Mouse (Mus musculus) large intestine, adult 2 months (tissue): ENCODE results near the gene Dab2ip. TPM values are rescaled to one million over a fixed set of nuclear protein-coding genes. Genes with fewer than 3 reads are reported as not detected.

ENCODE experiments used
- DNase-seq: peaks from one replicate; pipeline ENCODE4 v3.0.0-alpha.2; 2012; ENCODE audit warnings: low read depth, low spot score
- WGBS: fragments of 180-500 bp; shearing (Covaris S2); methylation state at CpG from one replicate; pipeline ENCODE4 v1.1.7; 2018; 5-methylcytosine and 5-hydroxymethylcytosine counted together
- polyA plus RNA-seq: library from polyadenylated mRNA; depleted of rRNA; stranded (reverse); fragments of >200 nt; gene quantifications from 2 replicates; pipeline ENCODE4 v1.2.3, GENCODE M21; 2012

Gene Dab2ip
- polyA plus RNA-seq, 1 experiment = 60.5 TPM

DNA sequence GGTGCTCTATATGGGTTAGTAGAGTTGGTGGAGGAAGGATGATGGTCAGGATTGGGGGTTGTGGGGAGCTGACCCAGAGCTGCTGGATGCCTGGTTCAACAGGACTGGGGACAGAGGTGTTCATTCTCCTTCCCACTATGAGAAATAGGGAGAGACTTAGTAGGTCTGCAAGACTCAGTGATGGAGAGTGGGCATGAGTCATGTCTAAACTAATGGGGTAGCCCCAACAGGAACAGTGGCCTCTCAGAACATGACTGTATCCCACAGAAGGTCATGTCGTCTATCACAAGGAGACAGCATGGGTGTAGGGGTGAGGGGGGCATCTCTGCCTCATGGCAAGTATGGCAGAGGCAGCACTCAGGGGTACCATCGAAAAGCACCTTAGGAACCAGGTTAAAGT, 81.7 kb downstream of the Dab2ip start:
- no peak for DNase-seq
- WGBS = 84% methylated on average over 2 of the region's 2 CpGs

DNA sequence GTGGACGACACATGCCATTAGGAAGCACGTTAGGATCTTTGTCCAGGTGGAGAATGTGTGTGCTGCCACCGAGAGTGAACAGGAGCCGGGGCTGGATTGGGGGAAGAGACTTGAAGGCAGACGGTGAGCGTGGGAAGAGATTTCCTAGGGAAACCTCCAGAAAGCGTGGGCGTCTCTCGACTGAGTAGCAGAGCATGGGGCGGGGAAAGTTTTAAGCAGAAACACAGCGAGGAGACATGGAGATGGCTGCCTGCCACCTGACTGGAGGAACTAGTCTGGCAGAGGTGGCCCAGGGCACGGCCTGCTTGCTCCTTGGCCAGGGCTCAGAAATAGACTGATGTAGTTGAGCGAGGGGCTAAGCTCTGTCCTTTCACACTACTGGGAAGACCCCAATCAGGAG, 82.5 kb downstream of the Dab2ip start:
- no peak for DNase-seq
- 37% methylated on average over 13 of the region's 13 CpGs for WGBS

DNA sequence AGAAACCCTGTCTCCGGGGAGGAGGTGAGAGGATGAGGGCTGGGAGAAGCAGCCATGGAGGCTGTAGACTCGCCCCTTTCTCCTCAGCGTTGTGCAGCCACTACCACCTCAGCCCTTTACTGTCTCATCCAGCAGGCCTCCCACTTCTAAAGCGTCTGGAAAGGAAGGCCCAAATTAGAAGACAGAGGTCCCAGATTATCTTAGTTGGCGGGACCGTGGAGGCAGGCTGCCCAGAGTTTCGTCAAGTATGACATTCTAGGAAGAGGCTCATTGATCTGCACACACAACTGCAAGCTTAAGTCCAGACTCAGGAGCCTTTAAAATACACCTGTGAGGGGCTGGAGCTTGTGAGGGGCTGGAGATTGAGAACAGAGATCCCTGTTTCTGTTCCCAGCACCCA, 84.2 kb downstream of the Dab2ip start:
- DNase-seq = no peak
- WGBS = 82% methylated on average over 7 of the region's 7 CpGs

DNA sequence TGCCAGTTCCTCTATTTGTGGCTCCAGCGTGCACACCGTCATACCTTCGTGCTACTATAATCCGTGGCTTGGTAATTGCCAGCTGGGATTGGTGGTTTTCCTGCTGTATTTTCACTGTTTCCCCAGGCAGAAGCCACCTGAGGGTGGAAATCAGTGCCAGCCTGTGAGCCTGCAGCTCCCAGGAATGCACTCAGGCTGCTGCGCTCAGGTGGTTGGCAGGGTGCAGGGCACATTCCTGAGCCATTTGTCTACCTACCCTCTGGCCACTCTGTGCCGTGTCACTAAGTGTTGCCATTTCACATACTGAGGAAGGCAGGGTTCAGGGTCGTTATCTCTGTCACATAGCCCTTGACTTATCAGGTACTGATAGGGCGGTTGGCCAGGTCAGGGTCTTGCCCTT, 88.5 kb downstream of the Dab2ip start:
- 89% methylated on average over 8 of the region's 8 CpGs for WGBS
- no peak for DNase-seq

DNA sequence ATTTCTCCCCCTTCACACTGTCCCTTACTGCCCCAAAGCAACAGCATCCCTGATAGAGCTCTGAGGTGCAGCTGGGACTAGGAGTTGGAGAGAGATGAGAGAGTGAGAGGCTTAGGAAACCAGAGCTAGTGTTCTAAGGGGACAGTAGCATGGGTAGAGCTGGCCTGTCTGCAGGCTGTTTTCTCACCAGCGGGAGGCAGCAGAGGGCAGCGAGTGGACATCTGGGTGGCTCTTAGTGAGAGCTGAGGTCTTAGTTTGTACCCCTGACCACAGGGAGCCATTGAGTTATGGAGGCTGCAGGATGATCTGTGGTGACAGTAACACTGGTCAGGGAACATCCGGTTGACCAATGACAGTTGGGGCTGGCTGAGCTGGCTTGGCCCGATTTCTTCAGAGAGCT, 91.6 kb downstream of the Dab2ip start:
- 42% methylated on average over 4 of the region's 4 CpGs for WGBS
- no peak for DNase-seq

DNA sequence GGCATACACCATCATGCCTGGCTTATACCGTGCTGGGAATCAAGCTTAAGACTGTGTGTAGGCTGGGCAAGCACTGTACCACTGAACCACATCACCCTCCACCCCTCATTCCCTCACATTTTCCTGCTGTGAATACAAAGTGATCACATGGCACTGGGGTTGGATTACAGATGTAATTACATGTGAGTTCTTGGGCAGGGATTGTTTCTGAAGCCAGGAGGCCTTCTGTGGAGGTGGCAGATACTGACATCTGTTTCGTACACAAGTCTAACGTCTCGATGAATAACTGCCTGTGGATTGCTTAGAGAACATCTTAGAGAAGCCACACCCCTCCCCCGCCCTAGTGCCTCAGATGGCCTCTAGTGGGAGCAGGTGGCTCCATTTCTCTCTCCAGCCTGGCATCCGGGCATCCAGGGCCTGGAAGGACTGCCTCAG, 93.2 kb downstream of the Dab2ip start:
- no peak for DNase-seq
- 24% methylated on average over 6 of the region's 6 CpGs for WGBS

DNA sequence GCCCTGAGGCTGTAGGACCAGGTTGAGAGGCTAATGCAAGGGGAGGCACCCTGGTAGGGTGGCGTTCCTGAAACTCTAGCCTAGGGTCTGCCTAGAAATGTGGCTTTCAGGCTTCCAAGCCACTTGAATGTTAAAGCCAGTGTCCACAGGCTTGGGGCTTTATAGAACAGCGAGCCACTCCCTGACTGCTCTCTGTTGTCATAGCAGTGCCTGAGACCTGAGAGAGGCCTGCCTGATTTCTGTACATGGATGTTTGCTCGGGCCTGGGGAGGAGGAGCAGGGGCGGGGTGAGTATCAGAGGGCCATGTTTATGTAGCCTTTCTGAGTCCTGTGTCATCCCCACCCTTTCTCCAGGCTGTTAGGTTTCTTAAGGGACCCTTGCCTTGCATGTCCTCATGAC, 94.9 kb downstream of the Dab2ip start:
- WGBS = 44% methylated on average over 4 of the region's 4 CpGs
- DNase-seq = no peak

DNA sequence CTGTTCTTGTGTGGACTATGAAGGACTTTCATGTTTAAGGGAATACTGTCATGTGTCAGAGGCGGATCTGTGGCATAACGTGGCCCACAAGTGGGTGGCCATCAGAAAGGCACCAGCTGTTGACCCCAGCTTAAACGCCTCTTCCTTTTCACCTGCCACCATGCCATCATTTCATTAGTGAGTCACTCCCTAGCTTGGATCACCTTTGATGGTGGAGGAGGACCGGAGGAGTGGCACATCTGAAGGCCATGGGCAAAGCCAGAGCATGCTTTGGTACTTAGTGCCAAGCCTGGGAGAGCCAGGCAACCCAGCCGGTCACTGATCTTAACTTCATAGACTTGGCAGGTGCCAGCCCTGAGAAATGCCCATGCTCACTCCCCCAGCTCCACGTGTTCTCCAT, 96.7 kb downstream of the Dab2ip start:
- 68% methylated on average over 6 of the region's 6 CpGs for WGBS

DNA sequence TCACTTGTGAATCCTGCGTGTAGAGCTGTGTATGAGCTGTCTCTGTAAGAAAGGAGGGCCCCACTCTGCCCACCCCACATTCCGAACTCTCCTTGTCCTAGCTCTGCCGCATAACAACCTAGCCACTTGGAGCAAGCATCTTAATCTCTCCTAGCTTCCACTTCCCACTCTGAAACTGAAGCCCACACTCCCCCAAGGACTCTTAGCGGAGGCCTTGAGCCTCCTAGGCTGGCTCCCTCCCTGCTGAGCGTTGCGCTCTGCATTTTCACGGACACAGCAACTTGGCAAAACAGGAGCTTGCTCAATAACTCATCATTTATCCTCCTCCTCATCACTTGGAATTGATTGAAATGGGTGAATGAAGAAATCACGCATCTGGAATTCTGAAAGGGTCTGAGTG, 97.9 kb downstream of the Dab2ip start:
- 85% methylated on average over 8 of the region's 8 CpGs for WGBS
- DNase-seq = no peak

More for the DNA sequence above, 96.7 kb downstream of the Dab2ip start:
- DNase-seq = no peak

DNA sequence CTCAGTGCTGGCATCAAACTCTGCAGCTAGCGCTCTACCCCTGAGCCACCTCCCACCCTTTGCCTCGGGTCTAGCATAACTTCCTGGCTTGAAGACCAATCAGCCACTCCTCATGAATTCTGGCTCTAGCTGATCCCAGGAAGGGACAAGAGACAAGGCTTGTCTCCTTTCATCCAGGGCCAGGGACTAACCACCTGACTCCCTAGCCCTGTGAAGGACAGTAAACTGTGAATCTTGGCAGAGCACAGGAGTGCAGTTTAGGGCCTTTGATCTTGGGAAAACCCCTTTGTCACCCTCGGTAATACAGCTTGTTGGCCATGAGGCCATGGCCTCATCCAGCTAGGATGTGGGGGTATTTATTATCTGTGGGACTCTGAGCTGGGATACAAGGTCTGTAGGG, 100.2 kb downstream of the Dab2ip start:
- DNase-seq = no peak
- WGBS = 15% methylated on average over 3 of the region's 3 CpGs

DNA sequence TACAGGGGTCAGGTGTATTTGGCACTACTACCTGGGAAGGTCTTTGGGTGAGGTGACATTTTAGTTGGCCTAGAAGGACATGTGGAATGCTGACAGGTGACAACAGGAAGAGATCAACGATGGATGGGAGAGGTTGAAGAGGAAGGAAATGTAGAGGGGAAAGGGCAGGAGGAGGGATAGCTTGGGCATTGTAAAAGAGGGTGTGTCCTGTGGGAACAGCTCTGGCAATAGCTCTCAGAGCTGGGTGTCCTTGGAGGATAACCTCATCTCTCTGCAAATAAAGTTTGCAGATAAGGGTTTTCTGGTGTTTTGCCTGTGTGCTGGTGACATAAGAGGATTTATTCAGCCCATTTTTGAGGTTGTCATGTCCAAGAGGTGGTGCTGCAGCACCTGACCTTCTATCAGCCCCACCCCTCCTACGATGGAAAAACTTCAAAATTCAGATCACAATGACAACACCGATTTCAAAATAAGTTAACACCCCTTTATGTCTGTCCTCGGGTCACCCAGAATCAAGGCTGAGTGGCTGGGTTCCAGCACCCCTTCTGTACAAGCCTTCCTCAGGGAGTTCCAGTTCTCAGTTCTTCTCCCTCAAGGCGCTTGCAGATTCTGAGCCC, 101.6 kb downstream of the Dab2ip start:
- 24% methylated on average over 5 of the region's 5 CpGs for WGBS
- DNase-seq = no peak

DNA sequence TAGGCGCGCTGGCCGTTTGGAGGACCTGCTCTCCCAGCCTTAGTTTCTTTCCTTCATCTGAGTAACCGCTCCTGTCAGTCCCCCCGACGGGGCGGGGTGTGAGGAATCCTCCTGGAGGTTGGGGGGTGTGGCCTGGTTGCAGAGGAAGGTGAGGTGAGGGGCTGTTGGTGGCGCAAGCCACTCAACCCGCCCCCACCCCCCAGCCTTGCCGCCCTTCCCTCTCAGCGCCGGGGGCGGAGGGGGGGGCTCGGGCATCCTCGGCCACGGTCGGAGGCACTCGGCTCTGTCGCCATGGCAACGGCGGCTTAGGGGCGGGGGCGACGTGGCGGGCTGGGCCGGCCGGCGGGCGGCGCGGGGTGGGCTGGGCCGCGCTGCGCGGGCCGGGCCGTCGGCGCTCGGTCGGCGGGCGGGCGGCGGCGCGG, 102.9 kb downstream of the Dab2ip start:
- DNase-seq = no peak
- WGBS = under 1% methylated on average over 44 of the region's 47 CpGs

DNA sequence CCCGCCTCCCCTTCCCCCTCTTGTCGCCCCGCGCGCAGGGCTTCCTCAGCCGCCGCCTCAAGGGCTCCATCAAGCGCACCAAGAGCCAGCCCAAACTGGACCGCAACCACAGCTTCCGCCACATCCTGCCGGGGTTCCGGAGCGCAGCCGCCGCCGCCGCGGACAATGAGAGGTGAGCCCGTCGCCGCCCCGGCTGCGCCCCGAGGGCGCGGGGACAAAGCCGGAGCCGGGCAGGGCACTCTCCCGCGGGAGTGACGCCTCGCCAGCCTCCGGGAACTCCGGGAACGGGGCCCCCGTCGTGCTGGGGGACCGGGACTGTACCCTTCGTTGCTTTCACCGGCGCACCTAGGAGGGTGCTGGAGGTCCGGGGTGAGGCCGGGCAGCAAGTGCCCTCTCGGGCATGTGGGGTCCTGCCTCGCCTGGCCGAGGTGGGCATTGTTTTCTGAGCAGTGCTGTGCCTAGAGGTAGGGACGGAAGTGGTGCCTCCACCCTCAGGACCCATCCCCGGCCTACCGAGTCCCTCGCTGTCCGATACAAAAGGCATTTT, 103.5 kb downstream of the Dab2ip start:
- WGBS = under 1% methylated on average over 51 of the region's 51 CpGs
- DNase-seq = no peak

DNA sequence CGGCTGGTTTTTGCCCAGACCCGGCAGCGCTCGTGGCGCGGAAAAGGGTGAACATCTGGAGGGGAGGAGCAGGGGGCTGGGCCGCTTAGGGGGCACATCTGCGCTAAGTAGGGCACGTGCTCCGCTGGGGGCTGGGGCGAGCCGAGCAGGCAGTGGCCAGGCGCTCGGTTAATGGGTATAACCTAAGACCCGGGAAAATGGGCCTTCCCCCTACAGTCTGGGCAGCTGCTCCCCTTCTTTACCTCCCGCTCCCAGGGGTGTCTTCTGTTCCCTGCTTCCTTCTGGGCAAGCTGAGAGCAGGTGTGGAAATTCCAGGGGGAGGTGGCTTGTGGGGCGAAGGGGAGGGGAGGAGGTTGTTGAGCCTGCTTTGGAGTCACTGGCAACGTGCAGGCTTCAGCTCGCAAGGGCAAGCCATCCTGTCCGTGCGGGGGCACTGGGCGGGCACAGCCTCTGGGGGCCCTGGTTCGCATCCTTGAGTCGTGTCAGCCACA, 104.0 kb downstream of the Dab2ip start:
- 4% methylated on average over 24 of the region's 24 CpGs for WGBS
- no peak for DNase-seq

DNA sequence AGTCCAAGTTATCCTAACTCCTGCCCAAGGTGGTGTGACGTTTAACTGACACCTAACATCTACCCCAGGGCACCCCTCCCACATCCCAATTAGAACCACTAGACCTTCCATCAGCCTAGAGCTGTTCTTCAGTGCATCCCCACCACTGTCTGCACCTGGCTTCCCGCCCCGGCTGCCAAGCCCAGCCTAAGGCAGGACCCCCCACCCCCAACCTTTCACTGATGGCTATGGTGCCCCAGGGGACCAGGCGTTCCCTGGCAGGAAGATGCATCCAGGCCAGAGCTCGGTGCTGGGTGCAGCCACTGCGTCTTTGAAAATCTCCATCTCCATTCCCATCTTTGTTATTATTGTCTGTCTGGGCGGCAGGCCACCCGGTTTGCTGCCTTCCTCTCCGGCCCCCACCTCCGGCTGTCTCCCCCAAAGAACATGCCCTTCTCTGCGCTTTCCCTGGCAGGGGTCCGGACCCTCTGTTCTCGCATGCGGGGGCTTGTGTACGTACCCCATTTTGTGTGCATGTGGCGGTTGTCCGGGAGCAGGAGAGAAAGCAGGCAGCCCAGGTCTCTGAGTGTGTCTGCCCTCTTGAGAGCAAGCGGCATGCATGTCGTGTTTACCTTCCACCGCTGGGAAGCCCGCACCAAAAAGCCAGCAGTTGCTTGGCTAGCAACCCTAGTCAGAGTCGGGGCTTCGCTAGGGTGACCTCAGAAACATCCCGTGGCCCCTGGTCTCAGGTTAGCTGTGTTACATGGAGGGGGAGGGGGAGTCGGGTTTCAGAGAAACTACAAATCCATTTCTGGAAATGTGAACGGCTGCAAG, 104.9 kb downstream of the Dab2ip start:
- WGBS = 19% methylated on average over 26 of the region's 26 CpGs
- no peak for DNase-seq

DNA sequence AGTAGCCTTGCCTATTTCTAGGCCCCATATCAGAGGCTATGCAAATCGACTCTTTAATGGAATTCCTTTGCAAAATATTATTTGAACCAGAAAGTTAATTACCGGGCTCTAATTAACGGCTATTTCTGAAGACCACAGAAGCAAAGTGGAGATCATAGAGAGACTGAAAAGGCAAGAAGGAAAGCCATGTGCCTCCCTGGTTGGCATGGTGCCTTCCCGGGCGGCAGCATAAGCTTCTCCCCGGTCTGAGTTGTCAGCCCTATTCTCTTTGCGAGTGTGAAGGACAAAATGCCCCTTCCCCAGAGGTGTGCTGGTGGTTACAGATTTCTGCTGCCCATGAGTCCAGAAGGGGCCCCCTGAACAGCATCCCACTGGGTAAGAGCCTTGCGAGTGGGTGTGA, 109.7 kb downstream of the Dab2ip start:
- DNase-seq = no peak
- WGBS = 73% methylated on average over 8 of the region's 8 CpGs

DNA sequence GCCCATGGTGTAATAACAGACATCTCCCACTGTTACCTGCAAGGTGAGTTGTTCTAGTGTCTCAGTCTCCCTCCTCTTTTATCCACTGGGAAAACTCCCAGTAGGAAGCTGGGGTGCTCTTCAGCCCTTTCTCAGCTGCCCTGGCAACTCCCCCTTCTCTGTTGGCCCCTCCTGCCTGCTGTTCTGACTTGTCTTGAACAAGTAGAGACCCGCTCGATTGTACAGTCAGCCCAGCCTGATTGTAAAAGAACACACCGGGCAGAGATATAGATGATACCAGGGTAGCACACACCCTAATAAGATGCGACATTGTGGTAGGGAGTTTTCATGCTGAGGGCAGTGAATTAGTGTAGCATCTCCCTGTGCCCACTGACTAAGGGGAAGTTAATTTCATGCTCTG, 111.2 kb downstream of the Dab2ip start:
- DNase-seq = no peak
- 56% methylated on average over 4 of the region's 4 CpGs for WGBS

DNA sequence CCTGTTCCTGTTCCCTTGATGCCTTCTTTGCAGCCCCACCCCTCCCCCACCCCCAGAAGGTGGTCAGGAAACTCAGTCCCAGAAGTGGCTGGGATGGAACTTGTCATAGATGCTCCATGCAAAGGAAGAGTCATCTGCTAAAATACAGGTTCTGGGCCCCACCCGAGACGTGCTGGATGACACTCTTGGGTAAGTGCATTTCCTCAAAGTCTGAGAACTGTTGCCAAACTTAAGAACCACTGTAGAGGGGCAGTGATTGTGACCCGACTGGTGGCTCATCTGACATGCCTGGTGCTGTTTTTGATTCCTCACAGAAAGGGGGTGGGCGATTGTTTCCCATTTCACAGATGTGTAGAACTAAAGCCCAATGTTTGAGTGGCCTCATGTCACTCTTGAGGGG, 111.7 kb downstream of the Dab2ip start:
- DNase-seq = no peak
- WGBS = 30% methylated on average over 4 of the region's 4 CpGs

DNA sequence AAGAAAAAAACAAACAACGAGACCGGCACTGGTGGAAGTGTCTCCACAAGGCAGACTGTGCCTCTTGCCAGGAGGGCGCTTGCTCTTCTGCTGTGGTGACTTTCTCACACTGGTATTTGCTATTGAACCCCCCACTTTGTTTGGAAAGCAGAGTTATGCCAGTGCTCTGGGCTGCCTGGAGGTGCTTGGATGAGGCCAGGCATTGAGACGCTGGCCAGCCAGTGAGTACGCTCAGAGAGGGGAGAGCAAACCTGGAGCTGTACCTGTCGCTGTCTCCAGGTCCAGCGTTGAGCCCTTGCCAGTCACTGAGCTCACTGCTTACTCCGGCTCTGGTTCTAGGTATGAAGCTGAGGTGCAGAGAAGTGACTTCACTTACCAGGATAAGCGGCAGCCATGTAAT, 112.2 kb downstream of the Dab2ip start:
- no peak for DNase-seq
- 64% methylated on average over 9 of the region's 9 CpGs for WGBS

DNA sequence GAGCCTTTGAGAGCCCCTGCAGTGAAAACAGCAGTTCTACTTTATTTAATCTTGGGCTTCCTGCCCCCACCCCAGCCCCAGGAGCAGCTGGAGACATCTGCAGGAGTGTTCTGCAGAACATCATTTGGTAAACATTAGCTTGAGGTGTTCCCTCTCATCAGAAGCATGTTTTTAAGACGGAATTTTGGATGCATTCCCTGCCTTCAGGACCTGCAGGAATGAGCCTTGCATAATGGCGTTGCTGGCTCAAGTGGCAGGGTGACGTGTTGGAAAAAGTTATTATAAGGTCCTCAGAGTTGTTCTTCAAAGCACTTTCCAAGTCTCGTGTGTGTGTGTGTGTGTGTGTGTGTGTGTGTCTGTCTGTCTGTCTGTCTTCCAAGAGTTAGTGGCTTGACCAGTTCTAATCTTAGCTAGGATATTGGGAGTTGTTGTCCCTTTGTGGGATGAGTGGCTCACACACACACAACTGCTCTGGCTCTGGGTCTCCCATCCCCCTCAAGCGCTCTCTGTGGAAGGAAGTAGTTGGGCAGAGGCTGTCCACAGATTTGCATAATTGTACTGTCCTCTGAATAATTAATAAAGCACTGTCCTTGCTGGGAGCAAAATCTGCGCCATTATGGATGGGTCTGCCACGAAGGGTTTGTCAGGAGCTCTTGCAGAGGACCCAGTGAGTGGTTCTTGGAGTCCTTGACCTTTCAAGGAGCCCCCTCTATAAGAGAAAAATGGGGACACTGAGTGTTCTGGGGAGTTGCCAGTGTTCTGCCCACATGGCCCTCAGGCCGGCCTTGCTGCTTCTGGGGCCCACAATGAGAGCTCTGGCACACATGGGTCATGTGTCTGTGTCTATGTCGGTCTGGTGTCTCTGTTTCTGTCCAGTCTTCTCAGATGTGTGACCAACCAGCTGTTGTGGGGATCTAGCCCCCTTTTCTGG, 114.2 kb downstream of the Dab2ip start:
- no peak for DNase-seq
- WGBS = 66% methylated on average over 9 of the region's 9 CpGs
